In the genomic region with DNA sequence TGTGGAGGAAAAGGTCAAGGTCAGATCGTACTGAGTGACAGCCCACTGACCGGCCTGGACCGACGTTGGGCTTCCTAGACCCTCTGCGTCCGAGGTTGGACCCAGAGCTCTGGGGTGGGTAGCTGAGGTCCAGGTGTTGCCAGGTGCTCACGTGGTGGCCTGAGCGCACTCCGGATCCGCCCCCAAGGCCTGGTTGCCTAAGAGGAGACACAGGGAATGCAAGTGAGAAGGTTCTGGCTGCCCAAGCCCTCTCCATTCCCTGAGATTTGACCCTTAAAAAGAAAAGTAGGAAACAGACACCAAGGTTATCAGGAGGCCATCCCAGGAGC, we compare ENCODE assay signal across 8 mouse cellular contexts. TPM values are rescaled to one million over a fixed set of nuclear protein-coding genes. Genes with fewer than 3 reads are reported as not detected.
A peak's percentile ranks its signal among the peaks of the same experiment; 100 is the strongest.
DNase-seq lines count a peak whose midpoint lies in the region; ATAC-seq and TF ChIP-seq lines count a peak whose summit lies in the region.

No protein-coding gene starts in this region.

- under 1% methylated on average over 10 of the region's 10 CpGs for WGBS in heart, embryonic 13.5 days
- WGBS in liver, embryonic 14.5 days (ENCODE audit: insufficient replicate concordance) = under 1% methylated on average over 10 of the region's 10 CpGs

- H3K27me3 ChIP-seq in heart, embryonic 13.5 days (replicated peaks) = no peaks in the 10 kb centered on the region
- no peaks in the 10 kb centered on the region for H3K27me3 ChIP-seq in liver, embryonic 14.5 days (ENCODE audit: control insufficient read depth, insufficient read depth, low read length)
- H3K27me3 ChIP-seq in splenic B cell, adult 2 months (ENCODE audit: control insufficient read depth, insufficient read depth, low read length, poor library complexity, severe bottlenecking) = no peaks in the 10 kb centered on the region

- peak; percentile 26 for ATAC-seq in heart, embryonic 13.5 days (ENCODE audit: extremely low read depth, insufficient number of reproducible peaks, low FRiP score, low TSS enrichment)
- peak; percentile 22; the same call in 1 of the 2 replicates for ATAC-seq in liver, embryonic 14.5 days (ENCODE audit: insufficient read depth)
- no peak for ATAC-seq in inflammation-experienced regulatory T-cells, adult 6 months

- H3K9ac ChIP-seq in heart, embryonic 13.5 days = peak overlapping the region; percentile 98
- peak overlapping the region; percentile 66 for H3K9ac ChIP-seq in liver, embryonic 14.5 days (replicated peaks)

- TF ChIP-seq CTCF in liver, embryonic 14.5 days (IDR thresholded peaks at IDR 0.05; ENCODE audit: low read depth) = 0 out of 2 replicates have a peak, but pooled peaks have one; percentile 2

- peaks cover 42% of the 10 kb centered on the region for H3K36me3 ChIP-seq in heart, embryonic 13.5 days
- peaks cover 6% of the 10 kb centered on the region for H3K36me3 ChIP-seq in liver, embryonic 14.5 days (replicated peaks; ENCODE audit: control insufficient read depth, insufficient read depth, low read depth)
- H3K36me3 ChIP-seq in splenic B cell, adult 2 months (ENCODE audit: control insufficient read depth, insufficient read depth, low read length, poor library complexity, severe bottlenecking) = no peaks in the 10 kb centered on the region; the same call in 1 of the 2 replicates

- H3K9me3 ChIP-seq in heart, embryonic 13.5 days = no peaks in the 10 kb centered on the region
- no peaks in the 10 kb centered on the region for H3K9me3 ChIP-seq in liver, embryonic 14.5 days (ENCODE audit: control insufficient read depth, low read length)

- H3K4me3 ChIP-seq in heart, embryonic 13.5 days = peak overlapping the region; percentile 95
- H3K4me3 ChIP-seq in liver, embryonic 14.5 days (ENCODE audit: insufficient read depth in 1 of 2, low read depth in 2 of 2, low read length in 2 of 2) = peak overlapping the region; percentile 71 to 81

- H3K4me2 ChIP-seq in heart, embryonic 13.5 days = peak overlapping the region; percentile 93
- peak overlapping the region; percentile 83 for H3K4me2 ChIP-seq in liver, embryonic 14.5 days (ENCODE audit: low read depth)

- no peak for TF ChIP-seq EP300 in liver, embryonic 14.5 days (IDR thresholded peaks at IDR 0.05; ENCODE audit: low read depth)

- DNase-seq in heart, adult 11 months = no peak
- peak; percentile 30 for DNase-seq in embryo, embryonic 9.5 days (ENCODE audit: extremely low spot score)
- DNase-seq in induced T-regulatory cell, adult 2 months (ENCODE audit: low read depth) = peak; percentile 50
- DNase-seq in liver, embryonic 14.5 days (ENCODE audit: low read depth in 3 of 3, low spot score in 3 of 3) = no peak
- peak; percentile 24 for DNase-seq in splenic B cell, adult 2 months (ENCODE audit: low read depth, low spot score)
- no peak for DNase-seq in frontal cortex, postnatal 36 days (ENCODE audit: low spot score in 2 of 2)

- H3K4me1 ChIP-seq in heart, embryonic 13.5 days = peaks cover 39% of the 10 kb centered on the region
- peaks cover 0 to 14% of the 10 kb centered on the region in 2 experiments; a peak in 2 of 4 replicates for H3K4me1 ChIP-seq in liver, embryonic 14.5 days (replicated peaks; ENCODE audit: control insufficient read depth in 2 of 2, insufficient read depth in 2 of 2, low read length in 1 of 2)

- peak overlapping the region; percentile 80 for H3K27ac ChIP-seq in heart, embryonic 13.5 days (replicated peaks)
- H3K27ac ChIP-seq in liver, embryonic 14.5 days = no peak overlapping the region

RNA-seq across cellular contexts. Expression of a gene that starts 0.6 kb away (rescaled TPM):
- 93.7 and 99.8 TPM in 2 replicates for polyA plus RNA-seq in heart, embryonic 13.5 days (2015; fragmentation: Nextera tagmentation; extraction: Ambion mirVana)
- 42.5 and 44.2 TPM in 2 replicates for polyA plus RNA-seq in liver, embryonic 14.5 days (2012; rRNA removed)
- 28.8 and 35.7 TPM in 2 replicates for polyA plus RNA-seq in liver, embryonic 14.5 days (2014; fragmentation: Nextera tagmentation; extraction: Ambion mirVana)
- polyA plus RNA-seq in inflammation-experienced regulatory T-cells, adult 6 months (2017; shearing (Covaris generic)) = 10 to 100 TPM; 19.9 to 30.3 (median 23.0) TPM

Comparison
In these comparisons a context has a peak if more than half of its experiments do, and no peak if none do; other contexts are left out.
1. DNase-seq: peak in embryo, embryonic 9.5 days (single experiment), induced T-regulatory cell, adult 2 months (single experiment) and splenic B cell, adult 2 months (single experiment); none in heart, adult 11 months (single experiment), liver, embryonic 14.5 days (0 of 3) and frontal cortex, postnatal 36 days (0 of 2).